In genomic region chr6:145016639-145017038, GRCm38 (mm10) we compare ENCODE assay signal across 16 mouse cellular contexts. TPM values are rescaled to one million over a fixed set of nuclear protein-coding genes. Genes with fewer than 3 reads are reported as not detected.
"Had no signal": no experiment of that assay in that cellular context is flagged by ENCODE, and none has a peak within 500 bp of the region (broad histone marks: within the 10 kb centered on the region; RNA-seq: fewer than 3 reads in every experiment).

No protein-coding gene starts in this region.

- DNase-seq: gastrocnemius, postnatal 14 days; gastrocnemius, postnatal 36 days; heart, adult 18-20 months; heart, postnatal 4 days; kidney, adult 18-20 months; kidney, adult 8-10 months; kidney, postnatal 10 days; kidney, postnatal 36 days; layer of hippocampus, adult 9-11 months; layer of hippocampus, postnatal 36 days; left cerebral cortex, postnatal 4 days had no signal

- ATAC-seq: hindbrain, embryonic 16.5 days; inflammation-experienced regulatory T-cells, adult 6 months; intestine, embryonic 15.5 days; intestine, postnatal 0 days had no signal

RNA-seq across cellular contexts. Expression of gene Bcat1, which starts 59.3 kb away (rescaled TPM):
- polyA plus RNA-seq: liver, adult 2 months had no signal
